Mouse (Mus musculus): Measurements from ENCODE around the gene Ppm1h.

The Ppm1h gene

GRCm38 (mm10) chr10:122808186-122808585 is 129.6 kb downstream of the Ppm1h start:
- DNase-seq (ENCODE audit: low read depth, low spot score): no peak

- no peak for DNase-seq (ENCODE audit: low read depth, low spot score)
These were observed 131.3 kb downstream of the Ppm1h start for GRCm38 (mm10) chr10:122809851-122810250.

GRCm38 (mm10) chr10:122815094-122815493 is 136.5 kb downstream of the Ppm1h start:
- DNase-seq (ENCODE audit: low read depth, low spot score): no peak

- no peak for DNase-seq (ENCODE audit: low read depth, low spot score)
These were observed 139.2 kb downstream of the Ppm1h start for GRCm38 (mm10) chr10:122817741-122818140.

DNA sequence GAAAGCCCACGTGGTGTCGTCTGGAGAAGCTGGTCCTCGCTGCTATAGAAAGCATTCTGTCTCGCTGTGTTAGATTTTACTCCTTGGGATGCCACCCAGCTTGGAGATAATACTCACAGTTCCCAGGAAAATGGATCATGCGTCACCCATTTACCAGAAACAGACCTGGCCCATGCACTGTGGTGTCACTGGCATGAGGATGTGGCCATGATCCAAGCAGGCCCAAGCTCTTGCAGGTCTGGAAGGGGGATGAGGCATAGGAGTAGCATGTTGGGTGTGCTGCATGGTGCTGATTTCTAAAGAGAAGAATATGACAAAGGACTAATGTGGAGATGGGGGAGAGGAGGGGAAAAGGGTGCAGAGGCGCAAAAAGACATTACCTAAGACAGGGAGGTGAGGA is 141.2 kb downstream of the Ppm1h start:
- DNase-seq (ENCODE audit: low read depth, low spot score): no peak

DNA sequence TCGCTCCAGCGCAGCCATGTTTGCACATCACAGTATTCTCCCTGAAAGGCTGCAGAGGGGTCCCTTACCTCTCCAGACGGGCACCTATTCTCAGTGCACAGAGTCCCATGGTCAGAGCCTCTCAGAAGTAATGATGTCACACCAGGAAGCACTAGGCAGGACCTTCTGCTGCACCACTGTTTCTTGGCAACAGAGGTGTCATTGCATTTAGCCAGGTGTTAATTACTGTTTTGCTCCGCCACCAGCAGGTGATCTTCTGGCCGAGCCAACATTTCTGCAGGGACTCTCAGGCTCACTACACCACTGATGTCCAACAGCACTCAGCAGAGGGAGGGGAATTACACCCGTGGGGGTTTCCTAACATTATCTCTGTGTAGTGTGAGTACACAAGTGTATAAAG is 143.0 kb downstream of the Ppm1h start:
- DNase-seq (ENCODE audit: low read depth, low spot score): no peak

- DNase-seq (ENCODE audit: low read depth, low spot score): no peak
These were observed 145.1 kb downstream of the Ppm1h start for GRCm38 (mm10) chr10:122823642-122824041.

- no peak for DNase-seq (ENCODE audit: low read depth, low spot score)
These were observed 148.3 kb downstream of the Ppm1h start for GRCm38 (mm10) chr10:122826696-122827331.

GRCm38 (mm10) chr10:122827719-122828414 is 149.3 kb downstream of the Ppm1h start:
- DNase-seq (ENCODE audit: low read depth, low spot score): no peak

DNA sequence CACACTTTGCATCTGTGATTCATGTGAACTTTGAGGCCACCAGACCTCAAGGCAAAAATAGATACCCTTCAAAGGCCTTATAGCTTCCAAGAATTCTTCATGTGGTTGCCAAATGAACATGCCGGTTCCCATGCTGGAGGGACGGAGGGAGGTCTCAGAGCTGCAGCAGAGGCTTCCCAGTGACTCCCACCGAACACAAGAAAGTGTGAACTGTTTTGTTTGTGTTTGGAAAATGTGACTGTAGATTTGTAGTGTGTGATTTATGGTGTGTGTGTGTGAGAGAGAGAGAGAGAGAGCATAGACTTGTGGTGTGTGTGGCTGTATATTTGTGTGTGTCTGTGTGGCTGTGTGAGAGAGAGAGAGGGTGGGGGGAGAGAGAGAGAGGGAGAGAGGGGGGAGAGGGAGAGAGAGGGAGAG is 151.2 kb downstream of the Ppm1h start:
- no peak for DNase-seq (ENCODE audit: low read depth, low spot score)

- no peak for DNase-seq (ENCODE audit: low read depth, low spot score)
These were observed 152.1 kb downstream of the Ppm1h start for GRCm38 (mm10) chr10:122830638-122831037.

- DNase-seq (ENCODE audit: low read depth, low spot score): no peak
These were observed 163.5 kb downstream of the Ppm1h start for GRCm38 (mm10) chr10:122842014-122842413.

GRCm38 (mm10) chr10:122842961-122843360 is 164.4 kb downstream of the Ppm1h start:
- DNase-seq (ENCODE audit: low read depth, low spot score): no peak

GRCm38 (mm10) chr10:122845471-122845870 is 166.9 kb downstream of the Ppm1h start:
- no peak for DNase-seq (ENCODE audit: low read depth, low spot score)

DNA sequence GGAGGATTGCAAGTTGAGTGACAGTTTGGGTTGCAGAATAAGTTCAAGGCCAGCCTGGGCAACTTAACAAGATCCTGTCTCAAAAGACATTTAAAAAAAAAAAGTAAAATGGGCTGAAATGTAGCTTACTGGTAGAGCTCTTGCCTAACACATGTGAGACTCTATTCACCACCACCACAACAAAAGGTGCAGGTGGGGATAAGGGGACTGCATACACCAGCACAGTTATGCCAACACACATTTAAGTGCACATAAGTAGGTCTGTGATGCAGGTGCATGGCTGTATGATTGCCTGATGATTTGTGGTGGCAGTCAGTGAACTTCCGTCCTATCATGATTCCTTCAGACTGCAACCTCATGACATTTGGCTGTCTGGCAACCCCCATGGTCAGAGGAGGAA is 167.9 kb downstream of the Ppm1h start:
- DNase-seq (ENCODE audit: low read depth, low spot score): no peak

GRCm38 (mm10) chr10:122848020-122848457 is 169.5 kb downstream of the Ppm1h start:
- DNase-seq (ENCODE audit: low read depth, low spot score): no peak

DNA sequence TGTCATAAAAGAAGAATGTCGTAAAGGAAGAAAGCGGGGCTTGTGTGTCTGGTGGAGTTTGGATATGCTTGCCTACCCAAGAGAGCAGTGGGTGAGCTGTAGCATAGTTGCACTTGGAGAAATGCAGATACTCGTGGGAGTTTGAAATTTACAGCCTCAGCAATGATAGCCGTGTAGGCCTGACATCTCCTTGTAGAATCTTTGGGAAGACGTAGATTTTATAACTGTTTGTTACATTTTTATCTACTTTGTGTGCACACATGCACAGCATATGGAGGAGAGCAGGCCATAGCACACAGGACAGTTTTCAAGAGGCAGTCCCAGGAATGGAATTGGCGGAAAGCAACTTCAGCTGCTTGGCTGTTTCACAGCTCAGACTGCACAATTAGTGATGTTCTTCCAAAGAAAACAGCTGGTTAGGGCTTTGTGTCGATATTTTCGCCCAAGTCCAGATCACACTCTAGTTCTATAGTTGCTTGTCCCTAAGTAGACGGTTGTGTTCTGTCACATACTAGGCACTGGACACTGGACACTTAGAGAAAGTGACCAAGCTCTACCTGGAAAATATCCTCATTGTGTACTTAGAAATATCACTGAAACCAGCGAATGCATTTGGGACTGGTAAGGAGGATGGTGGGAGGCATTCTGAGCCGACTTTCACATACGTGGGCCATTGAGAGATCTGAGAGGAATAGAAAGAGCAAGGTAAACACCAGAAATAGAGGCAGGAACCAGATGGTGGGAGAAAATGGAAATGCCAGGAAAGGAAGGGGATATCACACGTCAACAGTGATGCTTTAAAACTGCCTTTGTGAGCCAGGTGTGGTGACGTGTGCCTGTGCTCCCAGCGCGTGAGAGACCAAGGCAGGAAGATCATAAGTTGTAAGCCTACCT is 173.0 kb downstream of the Ppm1h start:
- DNase-seq (ENCODE audit: low read depth, low spot score): no peak

- no peak for DNase-seq (ENCODE audit: low read depth, low spot score)
These were observed 176.0 kb downstream of the Ppm1h start for GRCm38 (mm10) chr10:122854571-122854970.

GRCm38 (mm10) chr10:122855149-122855548 is 176.6 kb downstream of the Ppm1h start:
- no peak for DNase-seq (ENCODE audit: low read depth, low spot score)

GRCm38 (mm10) chr10:122856040-122856764 is 177.6 kb downstream of the Ppm1h start:
- DNase-seq (ENCODE audit: low read depth, low spot score): no peak

GRCm38 (mm10) chr10:122857155-122857554 is 178.6 kb downstream of the Ppm1h start:
- no peak for DNase-seq (ENCODE audit: low read depth, low spot score)

All from embryo, embryonic 11.5 days (tissue).